Comparison of ENCODE assay signal across 8 mouse cellular contexts in genomic region chr14:30109079-30109478, GRCm38 (mm10).
DNase-seq lines count a peak whose midpoint lies in the region; ATAC-seq and TF ChIP-seq lines count a peak whose summit lies in the region.

No protein-coding gene starts in this region.

- no peak overlapping the region for H3K9ac ChIP-seq in hindbrain, embryonic 11.5 days (ENCODE audit: low read depth, low read length)
- H3K9ac ChIP-seq in hindbrain, embryonic 14.5 days, result no peak overlapping the region
- no peak overlapping the region for H3K9ac ChIP-seq in liver, embryonic 14.5 days (replicated peaks)

- TF ChIP-seq EP300 in liver, embryonic 14.5 days (IDR thresholded peaks at IDR 0.05; ENCODE audit: low read depth), result no peak

- H3K4me1 ChIP-seq in hindbrain, embryonic 11.5 days (replicated peaks; ENCODE audit: control insufficient read depth, insufficient read depth, low read length), result no peaks in the 10 kb centered on the region
- H3K4me1 ChIP-seq in hindbrain, embryonic 14.5 days (replicated peaks; ENCODE audit: control insufficient read depth, insufficient read depth, low read length), result no peaks in the 10 kb centered on the region
- no peaks in the 10 kb centered on the region for H3K4me1 ChIP-seq in liver, embryonic 14.5 days (replicated peaks; ENCODE audit: control insufficient read depth in 2 of 2, insufficient read depth in 2 of 2, low read length in 1 of 2)

- DNase-seq in hindbrain, embryonic 11.5 days (ENCODE audit: low spot score), result peak; percentile 43
- no peak for DNase-seq in hindbrain, embryonic 14.5 days (ENCODE audit: low spot score)
- DNase-seq in 416B (ENCODE audit: low read depth), result peak; percentile 35
- DNase-seq in NIH3T3 (ENCODE audit: low read depth), result peak; percentile 22
- DNase-seq in liver, embryonic 14.5 days (ENCODE audit: low read depth in 3 of 3, low spot score in 3 of 3), result peak in 2 of 3 experiments; percentile 15 to 17
- no peak for DNase-seq in ovary, postnatal 36 days (ENCODE audit: low spot score)
- DNase-seq in left cerebral cortex, adult 9 months (ENCODE audit: low spot score in 2 of 2), result no peak
- no peak for DNase-seq in MN1 (ENCODE audit: low spot score)

- no peak overlapping the region for H3K4me2 ChIP-seq in hindbrain, embryonic 11.5 days (replicated peaks; ENCODE audit: low read depth, low read length)
- no peak overlapping the region for H3K4me2 ChIP-seq in hindbrain, embryonic 14.5 days (replicated peaks)
- H3K4me2 ChIP-seq in liver, embryonic 14.5 days (ENCODE audit: low read depth), result no peak overlapping the region

- peak; percentile 80 for TF ChIP-seq CTCF in liver, embryonic 14.5 days (IDR thresholded peaks at IDR 0.05; ENCODE audit: low read depth)

- H3K27ac ChIP-seq in hindbrain, embryonic 11.5 days (ENCODE audit: low read depth, low read length), result no peak overlapping the region
- H3K27ac ChIP-seq in hindbrain, embryonic 14.5 days, result no peak overlapping the region
- no peak overlapping the region for H3K27ac ChIP-seq in liver, embryonic 14.5 days

- 41% methylated on average over 2 of the region's 2 CpGs for WGBS in hindbrain, embryonic 11.5 days
- WGBS in hindbrain, embryonic 14.5 days, result 61% methylated on average over 2 of the region's 2 CpGs
- 27% methylated on average over 2 of the region's 2 CpGs for WGBS in liver, embryonic 14.5 days (ENCODE audit: insufficient replicate concordance)

- no peaks in the 10 kb centered on the region for H3K36me3 ChIP-seq in hindbrain, embryonic 11.5 days (ENCODE audit: control insufficient read depth, insufficient read depth, low read length)
- H3K36me3 ChIP-seq in hindbrain, embryonic 14.5 days (replicated peaks; ENCODE audit: control insufficient read depth, insufficient read depth), result 0 out of 2 replicates have a peak, but pooled peaks cover 6% of the 10 kb centered on the region
- no peaks in the 10 kb centered on the region for H3K36me3 ChIP-seq in liver, embryonic 14.5 days (replicated peaks; ENCODE audit: control insufficient read depth, insufficient read depth, low read depth)

- H3K27me3 ChIP-seq in hindbrain, embryonic 11.5 days (ENCODE audit: control insufficient read depth, insufficient read depth, low read length), result no peaks in the 10 kb centered on the region
- no peaks in the 10 kb centered on the region for H3K27me3 ChIP-seq in hindbrain, embryonic 14.5 days (ENCODE audit: control insufficient read depth, insufficient read depth, low read length)
- no peaks in the 10 kb centered on the region for H3K27me3 ChIP-seq in liver, embryonic 14.5 days (ENCODE audit: control insufficient read depth, insufficient read depth, low read length)

- ATAC-seq in hindbrain, embryonic 11.5 days (ENCODE audit: low FRiP score), result no peak
- no peak for ATAC-seq in hindbrain, embryonic 14.5 days (ENCODE audit: low FRiP score)
- no peak for ATAC-seq in liver, embryonic 14.5 days (ENCODE audit: insufficient read depth)

- H3K4me3 ChIP-seq in hindbrain, embryonic 11.5 days (ENCODE audit: low read depth, low read length), result no peak overlapping the region
- H3K4me3 ChIP-seq in hindbrain, embryonic 14.5 days (replicated peaks; ENCODE audit: low read length), result no peak overlapping the region
- no peak overlapping the region for H3K4me3 ChIP-seq in liver, embryonic 14.5 days (ENCODE audit: insufficient read depth in 1 of 2, low read depth in 2 of 2, low read length in 2 of 2)

- no peaks in the 10 kb centered on the region for H3K9me3 ChIP-seq in hindbrain, embryonic 11.5 days (ENCODE audit: control insufficient read depth, low read length)
- no peaks in the 10 kb centered on the region for H3K9me3 ChIP-seq in hindbrain, embryonic 14.5 days (ENCODE audit: control insufficient read depth, low read length)
- H3K9me3 ChIP-seq in liver, embryonic 14.5 days (ENCODE audit: control insufficient read depth, low read length), result no peaks in the 10 kb centered on the region

Comparison
In these comparisons a context has a peak if more than half of its experiments do, and no peak if none do; other contexts are left out.
1. DNase-seq: peak in hindbrain, embryonic 11.5 days (single experiment), 416B (single experiment), NIH3T3 (single experiment) and liver, embryonic 14.5 days (2 of 3); none in hindbrain, embryonic 14.5 days (single experiment), ovary, postnatal 36 days (single experiment), left cerebral cortex, adult 9 months (0 of 2) and MN1 (single experiment).